Mouse (Mus musculus) liver, adult 2 months (tissue): ENCODE data around the gene Olfr427.

Experiments
- CTCF ChIP-seq: fragments of 200-500 bp; IDR thresholded peaks from 2 replicates; pipeline ENCODE4 v1.5.1; 2011; ENCODE audit warnings: low read depth, low read length, control low read depth
- POLR2A ChIP-seq: fragments of 200-500 bp; IDR thresholded peaks from 2 replicates; pipeline ENCODE4 v1.6.1; 2011; ENCODE audit warnings: low read length, control low read depth; ENCODE audit not compliant: insufficient read depth; ENCODE audit errors: extremely low read depth

- TF ChIP-seq CTCF (no peak), POLR2A (no peak)
Measured at GRCm38 (mm10) chr1:174149289-174149688, 52.6 kb downstream of the Olfr427 start.
